Mouse (Mus musculus) CD4-positive, CD25-positive, alpha-beta regulatory T cell, adult 4 months (primary cell): ENCODE measurements around the gene Gm2022. TPM values are rescaled to one million over a fixed set of nuclear protein-coding genes. Genes with fewer than 3 reads are reported as not detected.
"Not testable (repeated sequence)": the region's sequence is repeated elsewhere in the genome, so short reads cannot be mapped to it uniquely, and the experiment has no call there.

Source experiments
- ATAC-seq: one replicate; pipeline ENCODE4 v1.8.0; 2017
- polyA plus RNA-seq, 2 experiments: library from polyadenylated mRNA; unstranded; fragments of 100-300 nt; shearing (Covaris generic); gene quantifications; one replicate each; pipeline ENCODE4 v1.2.1; 2017

Gm2022 gene
- not detected for polyA plus RNA-seq

DNA sequence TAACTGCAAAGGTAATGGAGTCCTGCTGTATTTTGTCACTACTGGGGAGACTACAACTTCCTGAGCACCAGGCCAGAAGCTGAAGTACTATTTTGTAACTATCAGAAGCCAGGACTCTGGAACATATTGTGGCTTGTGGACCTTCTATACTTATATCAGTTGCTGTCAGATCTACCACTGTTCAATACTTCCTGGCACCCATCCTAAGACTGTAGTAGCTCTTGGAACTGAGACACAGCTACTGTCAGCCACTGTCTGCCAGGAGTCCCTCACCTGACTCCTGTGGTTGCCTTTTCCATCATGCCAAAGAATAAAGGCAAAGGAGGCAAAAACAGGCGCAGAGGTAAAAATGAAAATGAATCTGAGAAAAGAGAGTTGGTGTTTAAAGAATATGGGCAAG lies at the start of gene Gm2022:
Gm2022 (plus strand) TSS at position 301 of the 400 bp plus-strand sequence.
- ATAC-seq = not testable (repeated sequence)

DNA sequence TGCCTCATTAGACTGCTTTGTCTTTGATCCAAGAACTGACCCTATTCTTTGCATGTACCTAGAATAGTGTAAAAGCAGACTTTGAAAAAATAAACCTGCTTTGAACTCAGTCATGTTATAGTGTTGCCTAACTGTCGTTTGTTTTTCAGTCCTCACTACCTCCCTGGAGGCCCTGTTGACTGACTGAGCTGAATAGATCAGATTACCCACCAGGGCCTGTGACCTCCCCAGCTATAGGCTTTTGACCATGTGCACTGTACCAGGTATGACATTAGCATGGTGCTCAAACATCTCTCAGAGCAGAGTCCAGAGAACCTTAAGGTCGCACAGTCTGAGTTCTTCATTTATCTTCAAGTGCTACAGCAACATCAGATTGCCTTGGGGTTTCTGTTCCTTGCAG lies 44.5 kb upstream of the Gm2022 start:
- ATAC-seq = not testable (repeated sequence)

GRCm38 (mm10) chr12:87856067-87856466 lies 39.1 kb upstream of the Gm2022 start:
- ATAC-seq = not testable (repeated sequence)

DNA sequence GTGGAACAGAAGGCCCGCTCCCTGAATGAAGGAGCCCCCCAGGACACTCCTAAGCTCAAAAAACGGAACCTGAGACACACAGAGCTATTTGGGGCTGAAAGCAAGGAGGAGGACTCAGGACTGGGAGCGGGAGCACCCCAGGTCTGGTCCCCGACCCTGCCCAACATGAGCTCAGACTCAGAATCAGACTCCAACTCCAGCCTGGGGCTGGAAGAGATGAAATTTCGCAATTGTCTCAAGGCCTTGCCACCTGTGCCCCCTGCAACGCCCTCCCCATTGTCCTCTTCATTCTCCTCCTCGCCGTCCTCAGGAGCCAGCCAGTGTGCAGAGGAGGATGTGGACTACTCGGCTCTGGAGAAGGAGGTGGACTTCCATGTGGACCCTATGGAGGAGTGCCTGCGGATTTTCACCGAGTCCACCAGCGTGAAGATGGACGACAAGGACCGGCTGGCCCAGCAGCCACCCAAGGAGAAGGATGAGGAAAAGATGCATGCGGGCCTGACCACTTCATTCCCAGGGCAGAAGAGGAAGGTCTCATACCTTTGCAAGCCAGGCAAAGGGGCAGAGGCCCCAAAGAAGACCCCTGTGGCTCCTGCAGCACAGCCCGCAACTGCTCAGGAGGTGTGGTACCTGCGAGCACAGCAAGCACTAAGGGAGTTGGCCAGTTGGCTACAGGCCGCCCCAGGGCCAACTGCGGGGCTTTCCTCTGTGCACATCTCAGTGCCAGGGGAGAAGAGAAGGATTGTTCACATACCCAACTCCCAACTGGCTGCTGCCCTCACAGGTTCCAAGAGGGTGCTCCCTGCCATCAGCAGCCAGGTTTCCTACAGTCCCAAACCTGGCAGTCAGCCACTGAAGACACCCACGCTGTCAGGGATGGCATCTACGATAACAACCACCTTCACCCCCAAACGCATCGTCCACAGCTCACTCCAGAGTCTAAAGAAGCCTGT lies 33.2 kb upstream of the Gm2022 start:
- ATAC-seq = not testable (repeated sequence)

- ATAC-seq = not testable (repeated sequence)
Observed at GRCm38 (mm10) chr12:87863638-87864037, 31.5 kb upstream of the Gm2022 start.

DNA sequence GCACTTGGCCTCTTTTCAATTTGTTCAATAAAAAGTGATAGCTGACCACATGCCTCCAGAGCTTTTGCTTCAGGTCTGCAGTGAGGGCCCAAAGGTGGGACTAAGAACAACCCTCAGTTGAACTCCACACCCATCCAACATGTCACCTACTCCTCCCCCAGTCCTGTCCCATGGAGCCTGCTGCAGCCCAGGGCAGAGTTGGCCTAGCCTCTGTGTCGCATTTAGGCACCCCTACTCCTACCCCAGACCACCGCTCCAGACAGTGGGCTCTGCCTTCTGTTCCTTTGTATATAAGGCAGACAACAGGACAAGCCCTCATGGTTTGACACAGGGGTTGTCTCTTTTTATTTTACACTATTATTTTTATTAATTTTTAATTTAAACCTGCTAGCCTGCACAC lies 31.1 kb upstream of the Gm2022 start:
- ATAC-seq = not testable (repeated sequence)

DNA sequence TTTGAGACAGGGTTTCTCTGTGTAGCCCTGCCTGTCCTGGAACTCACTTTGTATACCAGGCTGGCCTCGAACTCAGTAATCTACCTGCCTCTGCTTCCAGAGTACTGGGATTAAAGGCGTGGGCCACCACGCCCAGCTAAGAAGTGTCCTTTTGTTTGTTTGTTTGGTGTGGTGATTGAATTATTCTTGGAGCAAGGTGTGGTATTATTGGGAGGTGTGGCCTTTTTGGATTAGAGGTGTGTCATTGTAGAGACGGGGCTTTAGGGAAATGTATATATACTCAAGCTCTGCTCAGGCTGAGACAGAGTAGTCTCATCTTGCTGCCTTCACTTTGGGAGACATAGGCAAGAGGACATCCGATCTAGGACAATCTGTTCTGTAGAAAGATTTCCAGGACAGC lies 21.4 kb upstream of the Gm2022 start, which contains the start of gene Gm2016:
Gm2016 (plus strand) TSS at position 301 of the 400 bp plus-strand sequence.
- ATAC-seq = not testable (repeated sequence)

- ATAC-seq = not testable (repeated sequence)
Observed at GRCm38 (mm10) chr12:87919721-87920120, 24.6 kb downstream of the Gm2022 start, which contains the start of gene Gm2035. TSS of gene Gm2035 (minus strand) at chr12:87919857.

Other genes starting within 250 kb of the Gm2022 start
- under 1 TPM in 1 of 2 experiments, not detected in 1; 0.34 TPM for gene Gm21319, start 119.6 kb upstream of the Gm2022 start, polyA plus RNA-seq
- gene Gm21936, start 99.9 kb upstream of the Gm2022 start, polyA plus RNA-seq = not detected
- not detected for gene BB287469, start 78.8 kb upstream of the Gm2022 start, polyA plus RNA-seq
- gene Gm2001, start 53.0 kb upstream of the Gm2022 start, polyA plus RNA-seq = not detected
- gene Gm2016, start 21.3 kb upstream of the Gm2022 start, polyA plus RNA-seq = not detected
- not detected for gene Gm2035, start 24.5 kb downstream of the Gm2022 start, polyA plus RNA-seq
- not detected for gene Gm2042, start 58.7 kb downstream of the Gm2022 start, polyA plus RNA-seq
- not detected for gene Gm2075, start 116.5 kb downstream of the Gm2022 start, polyA plus RNA-seq
- not detected for gene Gm6803, start 123.4 kb downstream of the Gm2022 start, polyA plus RNA-seq
- not detected for gene Gm2056, start 131.6 kb downstream of the Gm2022 start, polyA plus RNA-seq
- not detected for gene Gm16368, start 188.3 kb downstream of the Gm2022 start, polyA plus RNA-seq